Mouse (Mus musculus): Measurements from ENCODE around the gene Tmem239.

DNA sequence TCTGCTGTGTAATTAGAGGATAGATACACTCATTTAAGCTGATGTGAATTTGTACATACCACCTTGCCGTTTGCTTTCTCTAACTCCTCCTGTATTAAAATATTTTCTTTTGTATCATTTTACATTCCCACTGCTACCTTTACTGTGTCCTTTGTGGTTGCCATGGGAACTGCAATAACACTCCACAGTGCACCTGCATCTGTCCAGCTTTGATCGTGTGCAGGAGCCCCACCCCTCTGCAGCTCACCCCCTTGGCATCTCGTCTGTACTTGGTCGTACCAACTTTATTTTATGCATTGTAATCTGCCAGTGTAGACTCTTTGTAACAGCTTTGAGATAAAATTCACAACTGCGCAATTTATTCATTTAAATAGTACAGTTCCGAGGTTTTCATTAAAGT is 22.4 kb upstream of the Tmem239 start:
- no peak for TF ChIP-seq CTCF (IDR thresholded peaks at IDR 0.05; ENCODE audit: low read depth, low read length)
- TF ChIP-seq POLR2A (IDR thresholded peaks at IDR 0.05; ENCODE audit: borderline replicate concordance, low read depth, low read length), result no peak
